Mouse (Mus musculus): ENCODE data around the gene Pafah1b3.
A peak's percentile ranks its signal among the peaks of the same experiment; 100 is the strongest.

Gene Pafah1b3

GRCm38 (mm10) chr7:25305956-25306613 lies 8.3 kb upstream of the Pafah1b3 start, which contains the start of gene Tmem145:
Gene Tmem145, plus strand, starts transcription at chr7:25306106.
- DNase-seq (ENCODE audit: low read depth, low spot score) = no peak

GRCm38 (mm10) chr7:25305481-25305880 lies 7.7 kb upstream of the Pafah1b3 start:
- no peak for DNase-seq (ENCODE audit: low read depth, low spot score)

GRCm38 (mm10) chr7:25303685-25304006 lies 5.9 kb upstream of the Pafah1b3 start:
- no peak for DNase-seq (ENCODE audit: low read depth, low spot score)

DNA sequence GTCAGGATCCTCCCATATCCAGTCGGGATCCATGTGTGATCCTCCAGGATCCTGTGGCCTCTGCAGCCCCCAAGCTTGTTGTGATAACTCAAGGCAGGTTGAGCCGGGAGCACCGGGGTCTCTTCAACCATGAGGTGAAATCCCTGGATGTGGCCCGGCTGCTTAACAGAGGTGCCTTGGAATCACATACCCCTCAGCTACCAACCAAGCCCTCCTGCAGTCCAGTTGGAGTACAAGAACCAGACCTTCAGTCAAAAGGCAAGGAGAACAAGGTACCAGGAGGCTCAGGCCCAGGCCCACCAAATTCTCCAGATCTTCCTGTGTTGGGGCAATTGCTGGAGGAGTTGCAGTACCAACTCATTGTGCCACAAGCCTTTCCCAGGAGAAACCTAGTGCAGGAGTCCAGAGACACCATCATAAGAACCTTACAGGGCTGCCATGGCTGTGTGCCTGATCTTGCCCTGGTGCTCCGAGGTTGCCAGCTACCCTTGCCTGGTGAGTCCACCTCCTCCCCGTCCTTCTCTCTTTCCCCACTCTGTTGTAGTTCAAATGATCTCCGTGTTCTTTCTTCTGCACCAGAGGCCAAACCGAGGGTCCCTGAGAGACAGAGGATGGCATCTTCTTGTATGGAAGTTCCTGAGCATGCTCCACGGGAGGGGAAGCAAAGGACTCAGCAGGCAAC lies 5.4 kb upstream of the Pafah1b3 start:
- no peak for DNase-seq (ENCODE audit: low read depth, low spot score)

DNA sequence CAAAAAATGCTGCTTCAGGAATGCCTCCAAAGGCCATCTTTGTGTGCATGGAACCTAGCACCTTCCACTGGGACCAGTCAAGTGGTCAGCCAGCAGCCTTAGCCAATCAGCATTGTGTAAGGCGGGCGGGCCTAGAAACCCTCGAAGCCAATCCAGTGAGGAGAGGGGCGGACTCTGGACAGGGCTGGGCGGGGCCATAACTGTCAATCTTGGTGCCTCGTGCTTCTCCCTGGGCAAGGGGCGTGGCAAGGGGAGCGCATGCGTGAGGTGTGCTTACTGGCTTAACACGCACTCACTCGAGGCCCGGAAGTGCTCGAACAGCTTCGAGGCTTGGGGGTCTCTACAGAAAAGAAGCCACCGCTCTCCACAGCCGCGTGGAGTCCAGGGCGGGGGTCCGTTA lies 3.3 kb upstream of the Pafah1b3 start, which contains the start of gene Prr19:
Gene Prr19, plus strand, starts transcription at position 349 of the 400 bp plus-strand sequence.
- DNase-seq (ENCODE audit: low read depth, low spot score) = peak; percentile 51

DNA sequence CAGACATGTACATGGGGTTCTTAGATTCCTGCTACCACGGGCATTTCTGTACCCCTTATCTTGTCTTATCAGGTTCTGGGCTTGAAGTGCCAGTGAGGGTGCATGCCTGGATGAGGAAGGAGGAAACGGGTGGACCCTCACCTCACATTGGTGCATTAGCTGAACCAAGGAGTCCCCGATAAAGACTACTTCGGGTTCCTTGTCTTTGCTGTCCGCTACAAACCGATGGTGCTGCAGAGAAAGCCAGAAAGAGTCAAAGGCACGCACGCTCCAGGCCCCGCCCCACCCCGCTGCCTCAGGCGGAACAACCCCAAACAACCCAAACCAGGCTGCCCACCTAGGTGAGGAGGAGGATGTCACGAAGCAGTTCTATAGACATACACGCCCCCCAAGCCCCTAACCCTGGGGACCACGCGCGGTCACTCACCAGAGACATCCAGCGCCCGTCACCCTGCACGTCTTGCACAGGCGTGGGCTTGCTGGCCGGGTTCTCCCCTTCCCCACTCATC lies 787 bp downstream of the Pafah1b3 start:
- DNase-seq (ENCODE audit: low read depth, low spot score) = peak; percentile 84

DNA sequence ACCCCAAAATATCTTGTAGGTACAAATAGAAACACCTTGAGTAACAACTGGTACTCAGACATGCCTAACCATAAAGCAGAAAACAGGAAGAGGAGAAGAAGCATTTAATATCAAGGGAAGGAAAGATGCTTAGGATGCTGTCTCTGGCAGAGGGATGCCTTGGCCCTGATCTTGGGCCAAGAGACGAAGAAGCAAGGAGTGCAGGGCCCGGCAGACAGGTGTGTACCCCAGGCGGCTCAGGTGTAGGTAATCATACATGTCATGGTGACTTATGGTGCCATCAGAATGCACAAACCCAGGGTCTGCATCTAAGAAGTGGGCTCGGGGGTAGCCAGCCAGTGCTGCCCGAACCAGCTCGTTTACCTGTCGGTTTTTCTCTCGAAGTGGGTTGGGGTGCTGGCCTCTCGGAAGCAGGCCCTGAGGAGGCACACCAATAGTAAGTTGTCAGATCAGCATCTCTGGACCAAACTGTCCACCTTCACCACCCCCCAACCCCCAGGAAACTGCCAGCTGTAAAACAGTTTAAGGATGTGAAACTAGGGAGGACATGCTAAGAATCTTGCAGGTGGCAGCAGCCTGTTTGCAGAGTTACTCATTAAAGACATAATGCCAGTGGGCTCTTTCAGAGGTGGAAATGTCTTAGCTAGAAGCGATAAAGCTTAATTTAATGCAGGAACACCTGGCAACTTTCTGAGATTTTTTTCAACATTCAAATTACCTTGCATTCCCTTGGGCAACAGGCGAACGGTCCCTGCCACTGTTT lies 2.6 kb downstream of the Pafah1b3 start:
- DNase-seq (ENCODE audit: low read depth, low spot score) = peak; percentile 92

DNA sequence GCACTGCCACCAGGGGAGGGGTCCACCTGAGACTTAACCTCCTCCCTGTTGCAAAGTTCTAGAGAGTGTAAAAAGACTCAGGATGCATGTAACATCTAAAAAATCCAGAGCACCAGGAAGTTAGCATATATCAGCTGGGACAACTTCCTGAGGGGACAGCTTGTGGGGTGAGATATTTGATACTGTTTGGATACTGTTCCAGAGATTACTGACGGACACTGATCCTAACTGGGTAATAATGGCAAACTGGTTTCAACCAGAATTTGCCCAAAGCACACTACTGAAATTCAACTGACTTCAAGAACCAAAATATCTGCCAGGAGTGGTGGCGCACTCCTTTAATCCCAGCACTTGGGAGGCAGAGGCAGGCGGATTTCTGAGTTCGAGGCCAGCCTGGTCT lies 3.3 kb downstream of the Pafah1b3 start:
- no peak for DNase-seq (ENCODE audit: low read depth, low spot score)

GRCm38 (mm10) chr7:25293191-25293739 lies 4.5 kb downstream of the Pafah1b3 start:
- no peak for DNase-seq (ENCODE audit: low read depth, low spot score)

- DNase-seq (ENCODE audit: low read depth, low spot score) = no peak
These were observed 5.7 kb downstream of the Pafah1b3 start for GRCm38 (mm10) chr7:25292107-25292506.

DNA sequence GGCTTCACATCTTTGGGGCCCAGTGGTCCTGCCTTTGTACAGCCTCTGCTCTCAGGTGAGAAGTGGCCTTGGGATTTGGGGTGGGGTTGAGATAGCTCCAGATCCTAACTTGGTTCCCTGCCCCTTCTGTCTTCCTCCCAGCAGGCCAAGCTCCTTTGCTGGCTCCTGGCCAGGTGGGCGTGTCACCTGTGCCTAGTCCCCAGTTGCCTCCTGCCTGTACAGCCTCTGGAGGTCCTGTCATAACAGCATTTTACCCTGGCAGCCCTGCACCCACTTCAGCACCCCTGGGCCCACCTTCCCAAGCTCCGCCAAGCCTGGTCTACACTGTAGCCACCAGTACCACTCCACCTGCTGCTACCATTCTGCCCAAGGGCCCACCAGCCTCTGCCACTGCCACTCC lies 6.9 kb downstream of the Pafah1b3 start:
- DNase-seq (ENCODE audit: low read depth, low spot score) = peak; percentile 32

- DNase-seq (ENCODE audit: low read depth, low spot score) = peak; percentile 9
These were observed 7.3 kb downstream of the Pafah1b3 start for GRCm38 (mm10) chr7:25290463-25290862.

- peak; percentile 35 for DNase-seq (ENCODE audit: low read depth, low spot score)
These were observed 7.9 kb downstream of the Pafah1b3 start for GRCm38 (mm10) chr7:25289925-25290324.

- DNase-seq (ENCODE audit: low read depth, low spot score) = no peak
These were observed 9.1 kb downstream of the Pafah1b3 start for GRCm38 (mm10) chr7:25288721-25289120.

DNA sequence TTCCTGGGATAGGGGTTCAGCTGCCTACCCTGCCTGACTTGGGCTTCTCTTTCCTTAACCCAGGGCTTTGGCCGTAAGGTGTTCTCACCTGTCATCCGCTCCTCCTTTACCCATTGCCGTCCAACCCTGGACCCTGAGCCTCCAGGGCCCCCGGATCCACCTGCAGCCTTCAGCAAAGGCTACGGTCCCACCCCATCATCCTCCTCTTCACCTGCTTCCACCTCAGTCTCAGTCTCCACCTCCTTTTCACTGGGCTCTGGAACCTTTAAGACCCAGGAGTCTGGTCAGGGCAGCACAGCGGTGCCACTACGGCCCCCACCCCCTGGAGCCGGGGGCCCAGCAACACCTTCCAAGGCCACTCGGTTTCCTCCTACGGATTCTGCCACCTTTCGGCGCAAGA lies 9.8 kb downstream of the Pafah1b3 start:
- DNase-seq (ENCODE audit: low read depth, low spot score) = no peak

GRCm38 (mm10) chr7:25286989-25287388 lies 10.8 kb downstream of the Pafah1b3 start:
- DNase-seq (ENCODE audit: low read depth, low spot score) = no peak

- no peak for DNase-seq (ENCODE audit: low read depth, low spot score)
These were observed 12.1 kb downstream of the Pafah1b3 start for GRCm38 (mm10) chr7:25285511-25286238.

GRCm38 (mm10) chr7:25284766-25285165 lies 13.0 kb downstream of the Pafah1b3 start:
- no peak for DNase-seq (ENCODE audit: low read depth, low spot score)

GRCm38 (mm10) chr7:25284171-25284570 lies 13.6 kb downstream of the Pafah1b3 start:
- no peak for DNase-seq (ENCODE audit: low read depth, low spot score)

GRCm38 (mm10) chr7:25283637-25284036 lies 14.1 kb downstream of the Pafah1b3 start:
- peak; percentile 58 for DNase-seq (ENCODE audit: low read depth, low spot score)

DNA sequence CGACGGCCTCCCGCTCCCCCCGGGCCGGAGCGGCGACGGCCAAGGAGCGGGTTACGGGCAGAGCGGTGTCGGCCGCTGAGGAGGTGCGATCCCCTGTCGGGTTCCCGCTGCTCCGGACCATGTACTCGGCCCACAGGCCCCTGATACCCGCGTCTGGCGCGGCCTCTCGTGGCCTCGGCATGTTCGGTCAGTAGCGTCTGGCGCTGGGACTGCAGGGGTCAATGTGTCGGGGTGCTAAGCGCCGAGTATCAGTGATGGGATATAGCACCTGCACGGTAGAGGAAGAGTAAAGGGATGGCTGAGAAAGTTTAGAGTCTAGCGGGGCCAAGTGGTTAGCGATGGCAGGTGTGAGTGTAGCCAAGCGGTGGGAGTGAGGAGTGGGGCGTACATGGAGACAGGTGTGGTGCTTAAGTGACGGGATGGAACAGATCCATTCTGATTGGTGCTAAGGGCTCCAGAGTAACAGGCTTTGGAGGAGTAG lies 15.0 kb downstream of the Pafah1b3 start:
- DNase-seq (ENCODE audit: low read depth, low spot score) = peak; percentile 82
